Mouse (Mus musculus) stomach, embryonic 14.5 days (tissue): ENCODE measurements at regions not wholly inside any gene's neighbourhood (a gene's known extent, or its start where the extent isn't known, plus 50 kb on each side); places are given as distances from the start of the nearest gene placed in this dataset.

Experiments used
- ATAC-seq: fragments of 200-750 bp; cut with Nextera tagmentation; 2 replicates; pipeline ENCODE4 v1.8.0; 2017; ENCODE audit warnings: low read depth, moderate TSS enrichment; ENCODE audit not compliant: insufficient number of reproducible peaks, insufficient read depth, low FRiP score
- H3K27ac ChIP-seq: fragments of 300-500 bp; sonication (generic); 2 replicates; pipeline ENCODE4 v1.5.1; 2014; ENCODE audit warnings: mild to moderate bottlenecking, low read length, moderate library complexity, mixed read lengths
- H3K27me3 ChIP-seq: fragments of 300-500 bp; sonication (generic); 2 replicates; pipeline ENCODE4 v1.6.1; 2014; ENCODE audit warnings: low read length, control low read depth, mixed read lengths; ENCODE audit not compliant: control insufficient read depth, insufficient read depth
- H3K36me3 ChIP-seq: fragments of 300-500 bp; sonication (generic); 2 replicates; pipeline ENCODE4 v1.6.1; 2014; ENCODE audit warnings: mild to moderate bottlenecking, control low read depth, low read length, moderate library complexity, mixed read lengths; ENCODE audit not compliant: control insufficient read depth, insufficient read depth
- H3K4me1 ChIP-seq: fragments of 300-500 bp; sonication (generic); 2 replicates; pipeline ENCODE4 v1.6.1; 2014; ENCODE audit warnings: low read length, control low read depth, mixed read lengths; ENCODE audit not compliant: control insufficient read depth, insufficient read depth
- H3K4me2 ChIP-seq: fragments of 300-500 bp; sonication (generic); replicated peaks from 2 replicates; pipeline ENCODE4 v1.6.1; 2014; ENCODE audit warnings: low read depth, low read length, control low read depth
- H3K4me3 ChIP-seq: fragments of 300-500 bp; sonication (generic); 2 replicates; pipeline ENCODE4 v1.5.1; 2014; ENCODE audit warnings: low read depth, low read length, control low read depth
- H3K9ac ChIP-seq: fragments of 300-500 bp; sonication (generic); replicated peaks from 2 replicates; pipeline ENCODE4 v1.6.1; 2014; ENCODE audit warnings: low read depth, mild to moderate bottlenecking, control low read depth, low read length, moderate library complexity, mixed read lengths
- H3K9me3 ChIP-seq: fragments of 300-500 bp; sonication (generic); 2 replicates; pipeline ENCODE4 v1.6.1; 2016; ENCODE audit warnings: low read depth, low read length, control low read depth; ENCODE audit not compliant: control insufficient read depth
- WGBS: fragments of 180-500 bp; shearing (Covaris S2); extraction: QIAGEN DNeasy Blood & Tissue Kit; methylation state at CpG from one replicate; pipeline ENCODE4 v1.1.7; 2014; 5-methylcytosine and 5-hydroxymethylcytosine counted together

DNA sequence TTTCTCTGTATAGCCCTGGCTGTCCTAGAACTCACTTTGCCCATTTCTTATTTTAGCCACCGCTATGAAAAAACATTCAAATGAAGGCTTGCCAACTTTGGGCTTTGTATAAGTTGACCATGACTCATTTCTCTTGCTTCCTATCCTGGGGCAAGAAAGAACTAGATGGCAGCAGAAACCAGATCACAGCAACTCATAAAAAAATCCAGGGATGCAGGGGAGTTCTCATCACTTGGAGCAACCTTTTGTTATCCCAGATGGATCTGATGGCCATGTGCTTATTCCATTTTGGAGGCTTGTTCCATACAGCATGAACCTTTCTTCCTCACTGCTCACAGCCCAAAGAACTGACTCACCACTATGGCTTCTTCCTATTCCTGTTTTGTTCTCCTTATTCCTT, 52.1 kb upstream of the Rab11fip2 start:
- H3K36me3 ChIP-seq, result no peaks in the 10 kb centered on the region
- ATAC-seq, result no peak

More for the DNA sequence above, 52.1 kb upstream of the Rab11fip2 start:
- Histone ChIP-seq H3K27ac (no peak overlapping the region), H3K27me3 (no peaks in the 10 kb centered on the region), H3K4me1 (no peaks in the 10 kb centered on the region), H3K4me3 (no peak overlapping the region), H3K9me3 (no peaks in the 10 kb centered on the region), H3K9ac (no peak overlapping the region), H3K4me2 (no peak overlapping the region)
- 91% methylated on average over 1 of the region's 1 CpGs for WGBS
